Mouse (Mus musculus) lung, postnatal 25 days (tissue): ENCODE measurements around the gene Lgr4.

ENCODE experiments used
- DNase-seq: peaks from one replicate; pipeline ENCODE4 v3.0.0; 2022; ENCODE audit warnings: low spot score

The Lgr4 gene

DNA sequence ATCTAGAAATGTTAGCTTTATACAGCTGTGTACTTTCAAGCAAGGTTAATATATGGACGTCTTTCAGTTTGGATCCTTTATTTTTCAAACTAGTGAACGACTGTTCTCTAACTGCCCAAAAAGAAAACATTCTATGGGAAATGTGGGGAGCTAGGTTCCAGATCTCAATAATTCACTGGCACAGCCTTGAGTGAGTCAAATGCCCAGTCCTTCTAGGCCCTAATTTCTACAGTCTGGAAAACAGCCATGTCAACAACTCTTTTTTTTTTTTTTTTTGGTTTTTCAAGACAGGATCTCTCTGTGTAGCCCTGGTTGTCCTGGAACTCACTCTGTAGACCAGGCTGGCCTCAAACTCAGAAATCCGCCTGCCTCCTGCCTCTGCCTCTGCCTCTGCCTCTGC is 4.9 kb downstream of the Lgr4 start:
- no peak for DNase-seq

DNA sequence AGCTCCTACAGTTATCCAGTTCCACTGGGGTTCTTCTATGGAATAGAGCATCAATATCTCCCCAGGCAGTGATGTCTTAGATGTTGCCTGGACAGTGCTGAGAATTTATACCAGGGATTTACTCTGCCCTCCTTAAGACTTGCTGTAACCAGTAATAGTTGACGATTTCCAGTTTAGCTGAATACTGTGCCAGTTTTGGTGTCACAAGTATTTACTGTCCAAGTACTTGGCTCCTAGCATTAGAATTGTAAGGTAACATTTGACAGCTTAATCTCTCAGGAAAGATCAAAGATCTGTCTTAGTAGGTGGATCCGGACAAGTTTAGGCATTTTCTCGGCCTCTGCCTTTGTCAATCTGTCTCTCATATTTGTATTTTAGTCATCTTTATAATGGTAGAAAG is 5.6 kb downstream of the Lgr4 start:
- no peak for DNase-seq

DNA sequence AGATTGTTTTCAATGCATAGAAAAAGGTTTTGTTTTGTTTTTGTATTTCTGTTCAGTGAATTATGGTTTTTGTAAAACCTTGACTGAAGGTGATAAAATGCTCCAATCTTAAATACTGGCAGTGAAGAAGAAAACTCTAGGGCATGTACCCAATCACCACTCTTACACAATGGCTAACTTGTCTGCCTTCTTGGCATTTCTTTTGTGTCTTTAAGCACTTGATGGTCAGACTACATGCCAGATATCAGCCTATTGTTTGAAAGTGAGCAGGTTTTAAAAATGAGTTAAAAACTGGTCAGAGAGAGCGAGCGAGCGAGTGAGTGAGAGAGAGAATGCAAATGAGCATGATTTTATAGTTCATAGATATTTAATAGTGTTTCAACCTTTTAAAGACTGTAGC is 6.5 kb downstream of the Lgr4 start:
- no peak for DNase-seq

- DNase-seq = no peak
Measured at GRCm38 (mm10) chr2:109926984-109927383, 9.5 kb downstream of the Lgr4 start.

DNA sequence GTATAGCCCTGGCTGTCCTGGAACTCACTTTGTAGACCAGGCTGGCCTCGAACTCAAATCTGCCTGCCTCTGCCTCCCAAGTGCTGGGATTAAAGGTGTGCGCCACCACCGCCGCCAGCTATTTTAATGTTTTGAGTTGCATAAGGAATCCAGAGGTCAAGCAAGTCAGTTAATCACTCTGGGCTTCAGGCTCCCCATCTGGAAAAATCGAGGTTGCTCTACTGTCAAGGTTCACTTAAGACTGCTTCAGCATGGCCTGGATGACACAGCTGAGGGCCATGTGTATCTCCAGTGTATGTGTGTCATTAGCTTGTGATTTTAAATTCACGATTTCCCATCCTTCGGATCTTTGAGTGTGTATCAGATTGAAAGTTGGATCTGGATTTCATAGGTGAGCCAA is 10.0 kb downstream of the Lgr4 start:
- DNase-seq = no peak

GRCm38 (mm10) chr2:109927876-109928275 is 10.4 kb downstream of the Lgr4 start:
- no peak for DNase-seq

GRCm38 (mm10) chr2:109928791-109929190 is 11.3 kb downstream of the Lgr4 start:
- DNase-seq = no peak

DNA sequence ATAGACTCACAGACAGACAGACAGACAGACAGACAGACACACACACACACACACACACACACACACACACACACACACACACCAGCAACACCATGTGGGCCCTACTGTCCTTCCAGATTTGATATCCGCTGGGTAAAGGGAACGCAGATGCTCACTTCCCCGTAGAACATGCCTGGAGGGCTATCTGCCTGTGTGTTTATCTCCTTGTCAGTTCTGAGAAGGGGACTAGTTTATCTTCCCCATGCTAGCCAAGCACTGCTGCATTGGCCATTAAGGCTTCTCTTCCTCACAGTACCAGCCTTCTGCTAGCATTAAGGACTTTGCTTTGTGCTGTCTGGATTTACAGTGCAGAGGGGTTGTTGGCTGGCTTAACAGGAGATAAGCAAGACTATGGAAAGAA is 11.8 kb downstream of the Lgr4 start:
- DNase-seq = no peak

DNA sequence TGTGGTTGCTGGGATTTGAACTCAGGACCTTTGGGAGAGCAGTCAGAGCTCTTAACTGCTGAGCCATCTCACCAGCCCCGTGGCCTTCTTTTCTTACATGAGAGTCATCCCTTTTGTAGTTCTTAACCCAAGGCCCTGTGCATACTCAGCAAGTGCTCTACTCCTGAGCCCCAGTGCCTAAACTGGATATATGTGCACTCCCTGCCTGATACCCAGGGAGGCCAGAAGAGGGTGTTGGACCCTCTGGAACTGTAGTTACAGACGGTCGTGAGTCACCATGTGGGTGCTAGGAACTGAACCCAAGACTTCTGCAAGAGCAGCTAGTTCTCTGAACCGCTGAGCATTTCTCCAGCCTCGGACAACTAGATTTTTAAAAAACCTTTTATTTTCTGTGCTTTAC is 12.9 kb downstream of the Lgr4 start:
- no peak for DNase-seq

GRCm38 (mm10) chr2:109930771-109931170 is 13.3 kb downstream of the Lgr4 start:
- no peak for DNase-seq

DNA sequence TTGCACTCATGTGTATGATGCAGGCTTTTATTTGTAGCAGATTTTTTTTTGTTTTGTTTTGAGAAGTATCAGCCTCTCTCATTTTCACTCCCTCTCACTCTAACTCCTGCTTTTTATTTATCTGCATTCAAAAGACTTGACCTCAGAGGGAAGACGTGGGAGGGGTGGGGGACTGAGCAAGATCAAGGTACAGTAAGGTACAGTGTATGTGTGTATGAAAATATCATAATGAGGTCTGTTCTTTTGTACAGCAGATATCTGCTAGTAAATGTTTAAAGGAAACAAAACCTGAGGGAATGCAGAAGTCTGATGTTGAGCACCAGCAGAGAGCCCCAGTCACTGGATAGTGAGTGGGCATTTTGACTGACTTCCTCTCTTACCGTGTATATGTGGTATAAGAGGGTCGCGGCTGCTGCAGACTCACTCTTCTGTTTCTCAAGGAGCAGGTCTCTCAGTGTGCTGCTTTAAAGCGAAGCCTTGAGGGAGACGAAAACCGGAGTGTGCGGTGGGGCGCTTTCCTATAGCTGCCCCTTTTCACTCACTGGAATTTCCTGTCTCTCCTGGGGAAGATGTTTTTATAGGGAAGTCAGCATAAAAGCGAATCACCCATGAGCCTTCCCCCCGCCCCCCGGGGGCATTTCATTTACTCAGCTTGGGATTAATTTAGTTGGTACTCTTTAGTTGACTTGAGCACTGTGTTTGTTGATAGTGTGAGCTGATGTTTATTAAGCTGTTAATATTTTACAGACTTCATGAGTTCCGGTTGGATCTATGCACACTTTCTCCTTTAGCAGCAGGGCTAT is 14.7 kb downstream of the Lgr4 start:
- DNase-seq = no peak

- DNase-seq = no peak
Measured at GRCm38 (mm10) chr2:109933151-109933550, 15.7 kb downstream of the Lgr4 start.

GRCm38 (mm10) chr2:109934086-109934485 is 16.6 kb downstream of the Lgr4 start:
- no peak for DNase-seq

DNA sequence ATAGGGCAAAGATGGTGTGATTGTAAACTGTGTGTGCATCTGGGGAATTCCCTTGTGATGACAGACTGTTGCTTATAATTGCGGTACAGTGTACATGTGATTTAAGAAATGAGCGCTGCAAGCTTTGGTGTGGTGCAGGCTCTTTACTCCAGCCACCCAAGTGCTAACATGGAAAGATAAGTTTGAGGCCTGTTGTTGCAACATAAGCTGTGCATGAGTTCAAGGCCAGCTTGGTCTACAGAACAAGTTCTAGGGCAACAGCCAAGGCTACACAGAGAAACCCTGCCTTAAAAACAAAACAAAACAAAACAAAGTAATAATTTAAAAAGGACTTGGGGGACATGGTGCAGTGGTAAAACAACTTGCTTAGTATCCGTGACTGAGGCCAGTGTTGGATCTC is 17.7 kb downstream of the Lgr4 start:
- DNase-seq = no peak

GRCm38 (mm10) chr2:109935754-109936409 is 18.4 kb downstream of the Lgr4 start:
- no peak for DNase-seq

GRCm38 (mm10) chr2:109936410-109936755 is 18.9 kb downstream of the Lgr4 start:
- no peak for DNase-seq

GRCm38 (mm10) chr2:109941973-109942444 is 24.6 kb downstream of the Lgr4 start:
- no peak for DNase-seq

DNA sequence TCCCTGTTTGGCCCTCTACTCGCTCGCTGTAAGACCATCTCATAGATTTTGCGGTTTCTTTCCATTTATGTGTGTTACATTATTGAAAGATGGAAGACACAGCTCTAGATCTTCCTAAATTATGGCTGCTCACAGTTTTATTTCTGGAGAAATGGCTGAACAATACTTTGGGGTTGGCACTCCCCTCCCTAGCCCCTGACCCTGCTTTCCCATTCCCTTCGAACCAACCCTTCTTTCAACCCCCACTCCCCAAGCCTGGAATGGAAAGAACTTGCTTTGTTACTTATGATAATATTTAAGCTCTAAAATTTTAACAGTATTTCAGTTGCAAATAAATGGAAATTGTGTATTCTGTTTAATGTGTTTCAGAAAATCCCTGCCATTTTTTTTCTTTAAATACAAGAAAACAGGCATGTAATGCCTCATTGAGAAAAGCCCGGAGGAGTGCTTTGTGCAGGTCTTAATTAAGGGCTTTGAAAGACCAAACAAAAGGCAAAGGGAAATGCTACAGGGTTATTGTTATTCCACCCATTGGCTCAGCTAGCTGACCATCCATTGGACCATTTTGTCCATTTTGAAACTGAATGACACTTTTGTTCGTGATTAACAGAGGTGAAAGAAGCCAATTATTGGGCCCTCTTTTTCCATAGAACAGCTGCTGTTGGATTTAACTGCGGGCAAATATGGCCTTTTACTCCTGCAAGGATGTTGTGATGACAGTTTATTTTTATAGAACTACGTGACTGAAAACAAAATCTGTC is 25.5 kb downstream of the Lgr4 start:
- no peak for DNase-seq

- DNase-seq = no peak
Measured at GRCm38 (mm10) chr2:109944995-109945394, 27.5 kb downstream of the Lgr4 start.

GRCm38 (mm10) chr2:109945532-109945931 is 28.1 kb downstream of the Lgr4 start:
- no peak for DNase-seq

GRCm38 (mm10) chr2:109946426-109946825 is 29.0 kb downstream of the Lgr4 start:
- DNase-seq = no peak

GRCm38 (mm10) chr2:109949519-109949918 is 32.1 kb downstream of the Lgr4 start:
- no peak for DNase-seq

DNA sequence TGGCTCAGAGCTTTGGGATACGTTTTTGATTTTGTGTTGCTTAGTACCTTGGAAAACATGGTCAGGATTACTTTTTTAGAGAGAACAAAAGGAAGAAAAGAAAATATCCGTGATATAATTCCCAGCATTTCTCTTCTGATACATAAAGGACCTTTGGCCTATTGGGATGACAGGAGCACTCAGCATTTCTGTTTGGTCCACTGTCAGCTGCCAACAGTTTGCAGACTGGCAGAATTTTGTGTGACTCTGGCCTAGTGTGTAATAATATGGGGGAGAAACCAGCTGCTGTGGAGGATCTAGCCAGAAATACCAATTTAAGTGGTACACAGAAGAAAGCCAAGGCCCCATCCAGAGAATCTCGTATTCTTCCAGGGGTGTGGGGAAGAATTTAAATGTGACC is 32.9 kb downstream of the Lgr4 start:
- no peak for DNase-seq
